Mouse (Mus musculus) MEL (cell line): ENCODE measurements around the gene Maff.

Experiments used
- CHD1 ChIP-seq: IDR thresholded peaks from 2 replicates; pipeline ENCODE4 v1.6.1; 2012; ENCODE audit warnings: low read depth, mild to moderate bottlenecking, inconsistent platforms, low read length, improper control_type of control experiment
- CTCF ChIP-seq, 3 experiments: IDR thresholded peaks in 2 of 3; conservative IDR thresholded peaks in 1 of 3; 2 replicates each; pipeline ENCODE4 v1.5.1; 2011 to 2012; ENCODE audit warnings: low read length in 3 of 3, low read depth in 2 of 3, mild to moderate bottlenecking in 2 of 3, improper control_type of control experiment in 1 of 3, inconsistent platforms in 1 of 3, mixed read lengths in 1 of 3, moderate library complexity in 1 of 3; ENCODE audit not compliant: control insufficient read depth in 1 of 3, insufficient read depth in 1 of 3, poor library complexity in 1 of 3, severe bottlenecking in 1 of 3
- EP300 ChIP-seq, 2 experiments: IDR thresholded peaks; 2 replicates each; pipeline ENCODE4 v1.6.1; 2011; ENCODE audit warnings: improper control_type of control experiment in 2 of 2, low read length in 2 of 2, low read depth in 1 of 2, mild to moderate bottlenecking in 1 of 2
- ETS1 ChIP-seq: IDR thresholded peaks from 2 replicates; pipeline ENCODE4 v1.6.1; 2012; ENCODE audit warnings: low read depth, mild to moderate bottlenecking, inconsistent platforms, low read length, improper control_type of control experiment, moderate library complexity
- HCFC1 ChIP-seq: IDR thresholded peaks from 2 replicates; pipeline ENCODE4 v1.6.1; 2012; ENCODE audit warnings: low read depth, mild to moderate bottlenecking, inconsistent platforms, low read length, improper control_type of control experiment, moderate library complexity
- MAFK ChIP-seq: IDR thresholded peaks from 2 replicates; pipeline ENCODE4 v1.6.1; 2011; ENCODE audit warnings: low read depth, mild to moderate bottlenecking, low read length, improper control_type of control experiment, borderline replicate concordance
- MAX ChIP-seq: IDR thresholded peaks from 2 replicates; pipeline ENCODE4 v1.6.1; 2011; ENCODE audit warnings: low read length, improper control_type of control experiment
- MYB ChIP-seq: IDR thresholded peaks from 2 replicates; pipeline ENCODE4 v1.6.1; 2011; ENCODE audit warnings: mild to moderate bottlenecking, low read depth, low read length, improper control_type of control experiment
- MYC ChIP-seq: IDR thresholded peaks from 2 replicates; pipeline ENCODE4 v1.6.1; 2011; ENCODE audit warnings: low read depth, mild to moderate bottlenecking, low read length, improper control_type of control experiment, moderate library complexity
- NELFE ChIP-seq: IDR thresholded peaks from 2 replicates; pipeline ENCODE4 v1.6.1; 2011; ENCODE audit warnings: low read depth, low read length, improper control_type of control experiment
- TAL1 ChIP-seq: IDR thresholded peaks from 2 replicates; pipeline ENCODE4 v1.6.1; 2012; ENCODE audit warnings: mild to moderate bottlenecking, inconsistent platforms, low read length, moderate library complexity, mixed read lengths
- UBTF ChIP-seq: IDR thresholded peaks from 2 replicates; pipeline ENCODE4 v1.6.1; 2012; ENCODE audit warnings: low read depth, mild to moderate bottlenecking, inconsistent platforms, low read length, improper control_type of control experiment, moderate library complexity, borderline replicate concordance; ENCODE audit not compliant: insufficient read depth
- USF1 ChIP-seq: IDR thresholded peaks from 2 replicates; pipeline ENCODE4 v1.6.1; 2014; ENCODE audit warnings: low read depth, mild to moderate bottlenecking, inconsistent platforms, low read length, improper control_type of control experiment, moderate library complexity

GRCm38 (mm10) chr15:79303725-79304124, 42.7 kb upstream of the Maff start:
- TF ChIP-seq TAL1 (no peak), CTCF (IDR thresholded peaks at IDR 0.05 in 2 of 3, conservative IDR thresholded peaks at IDR 0.05 in 1 of 3; ENCODE audit: control insufficient read depth in 1 of 3, insufficient read depth in 1 of 3, low read depth in 2 of 3, low read length in 3 of 3, poor library complexity in 1 of 3, severe bottlenecking in 1 of 3) (no peak), HCFC1 (no peak), USF1 (no peak), CHD1 (no peak), UBTF (no peak), EP300 (IDR thresholded peaks at IDR 0.05; ENCODE audit: low read depth in 1 of 2, low read length in 2 of 2) (no peak), MYC (no peak), ETS1 (no peak), NELFE (no peak), MAX (no peak), MAFK (no peak), MYB (no peak)
